Mouse (Mus musculus) layer of hippocampus, adult 9-11 months (tissue): ENCODE results near the gene Gm21985.
"Not testable (repeated sequence)": the region's sequence is repeated elsewhere in the genome, so short reads cannot be mapped to it uniquely, and the experiment has no call there.

ENCODE experiments used
- DNase-seq: peaks from one replicate; pipeline ENCODE4 v3.0.0; 2022

The Gm21985 gene

GRCm38 (mm10) chr2:112396649-112397048, 130.5 kb downstream of the Gm21985 start:
- DNase-seq = no peak

- no peak for DNase-seq
Measured at GRCm38 (mm10) chr2:112407030-112407429, 140.9 kb downstream of the Gm21985 start.

DNA sequence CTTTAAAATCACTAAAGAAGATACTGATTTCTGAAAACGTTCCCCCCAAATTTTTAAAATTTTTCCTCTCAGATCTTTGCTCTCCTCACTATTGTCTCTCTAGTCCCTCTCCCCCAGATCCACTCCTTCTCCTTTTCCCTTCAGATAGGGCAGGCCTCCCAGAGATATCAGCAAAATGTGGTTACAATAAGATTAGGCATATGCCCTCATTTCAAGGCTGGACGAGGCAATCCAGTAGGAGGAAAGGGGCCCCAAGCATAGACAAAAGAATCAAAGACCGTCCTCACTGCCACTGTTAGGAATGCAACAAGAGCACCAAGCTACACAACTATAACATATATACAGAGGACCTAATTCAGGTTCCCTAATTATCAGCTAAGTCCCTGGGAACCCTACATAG, 159.2 kb downstream of the Gm21985 start:
- DNase-seq = no peak

- DNase-seq = not testable (repeated sequence)
Measured at GRCm38 (mm10) chr2:112428534-112428933, 162.4 kb downstream of the Gm21985 start.

GRCm38 (mm10) chr2:112429665-112430064, 163.6 kb downstream of the Gm21985 start:
- DNase-seq = no peak

- no peak for DNase-seq
Measured at GRCm38 (mm10) chr2:112430403-112430802, 164.3 kb downstream of the Gm21985 start.

DNA sequence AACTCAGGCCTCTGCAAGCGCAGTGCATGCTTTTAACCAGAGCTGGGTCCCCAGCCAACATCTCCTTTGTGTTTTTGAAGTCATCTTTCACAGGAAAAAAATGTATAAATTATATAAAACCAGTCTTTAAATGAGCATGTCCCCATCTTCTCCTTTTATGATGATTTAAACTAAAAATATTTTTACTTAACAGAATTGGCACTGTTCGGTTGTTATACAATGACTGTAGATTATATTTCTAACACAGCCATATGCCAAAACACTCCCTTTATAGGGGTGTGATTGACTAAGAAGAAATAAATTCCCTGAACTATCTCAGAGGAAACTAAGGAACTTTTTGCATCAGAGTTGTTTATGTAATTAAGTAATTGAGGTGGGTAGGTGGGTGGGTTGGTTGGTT, 166.4 kb downstream of the Gm21985 start:
- no peak for DNase-seq

- DNase-seq = no peak
Measured at GRCm38 (mm10) chr2:112433359-112433758, 167.2 kb downstream of the Gm21985 start.

DNA sequence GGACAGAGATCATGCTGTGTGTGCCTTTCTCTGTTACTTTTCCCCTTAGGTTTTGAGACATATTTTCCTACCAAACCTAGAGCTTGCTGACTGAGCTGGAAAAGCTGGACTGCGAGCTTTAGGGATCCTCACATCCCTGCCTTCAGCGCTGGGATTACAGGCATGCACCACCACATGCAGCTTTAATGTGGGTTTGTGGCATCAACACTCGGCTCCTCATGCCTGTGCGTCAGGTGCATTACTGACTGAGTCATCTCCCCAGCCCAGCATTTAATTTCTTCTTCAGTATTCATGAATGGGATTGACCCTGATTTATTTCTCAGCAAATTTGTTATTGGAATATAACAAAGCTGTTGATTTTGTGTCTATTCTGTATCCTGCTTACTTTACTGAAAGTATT, 170.2 kb downstream of the Gm21985 start:
- DNase-seq = no peak

- no peak for DNase-seq
Measured at GRCm38 (mm10) chr2:112437589-112437988, 171.5 kb downstream of the Gm21985 start.

- no peak for DNase-seq
Measured at GRCm38 (mm10) chr2:112443491-112443890, 177.4 kb downstream of the Gm21985 start.

- no peak for DNase-seq
Measured at GRCm38 (mm10) chr2:112445511-112445910, 179.4 kb downstream of the Gm21985 start.

DNA sequence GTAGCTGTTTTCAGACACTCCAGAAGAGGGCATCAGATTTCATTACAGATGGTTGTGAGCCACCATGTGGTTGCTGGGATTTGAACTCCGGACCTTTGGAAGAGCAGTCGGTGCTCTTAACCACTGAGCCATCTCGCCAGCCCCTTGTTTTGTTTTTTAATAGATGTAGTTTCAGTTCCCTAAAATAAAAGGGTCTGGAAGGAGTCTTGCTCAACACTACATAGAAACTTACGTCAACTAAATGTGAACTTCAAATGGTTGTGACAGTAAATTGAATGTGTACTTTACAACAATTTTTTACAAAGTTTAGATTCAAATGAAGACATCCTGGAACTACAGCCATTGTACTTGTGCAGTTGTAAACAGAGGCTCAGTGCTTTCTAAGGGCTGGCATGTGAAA, 181.9 kb downstream of the Gm21985 start:
- DNase-seq = not testable (repeated sequence)

DNA sequence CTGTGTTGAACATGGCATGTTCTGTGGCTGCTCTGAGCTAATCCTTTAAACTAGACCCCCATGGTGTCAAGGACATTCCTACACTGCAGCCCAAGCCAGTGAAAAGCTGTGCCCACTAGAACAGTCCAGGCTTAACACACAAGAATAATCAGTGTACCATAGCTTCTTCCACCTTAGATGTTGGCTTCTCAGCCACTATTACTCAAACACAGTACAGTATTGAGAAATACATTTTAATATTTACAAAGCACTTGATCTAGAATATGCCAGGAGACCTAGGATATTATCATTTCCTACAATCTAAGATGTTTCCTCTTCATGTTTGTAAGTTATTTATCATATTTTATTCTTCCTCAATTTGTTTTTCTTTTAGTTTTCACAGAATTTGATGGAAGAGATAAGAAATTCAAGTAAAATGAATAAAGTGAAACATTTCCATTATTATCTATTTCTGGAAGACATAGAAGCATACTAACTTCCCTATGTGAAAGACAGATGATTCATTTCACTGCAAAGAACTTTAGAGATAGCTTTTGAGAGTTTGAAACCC, 182.5 kb downstream of the Gm21985 start:
- no peak for DNase-seq

DNA sequence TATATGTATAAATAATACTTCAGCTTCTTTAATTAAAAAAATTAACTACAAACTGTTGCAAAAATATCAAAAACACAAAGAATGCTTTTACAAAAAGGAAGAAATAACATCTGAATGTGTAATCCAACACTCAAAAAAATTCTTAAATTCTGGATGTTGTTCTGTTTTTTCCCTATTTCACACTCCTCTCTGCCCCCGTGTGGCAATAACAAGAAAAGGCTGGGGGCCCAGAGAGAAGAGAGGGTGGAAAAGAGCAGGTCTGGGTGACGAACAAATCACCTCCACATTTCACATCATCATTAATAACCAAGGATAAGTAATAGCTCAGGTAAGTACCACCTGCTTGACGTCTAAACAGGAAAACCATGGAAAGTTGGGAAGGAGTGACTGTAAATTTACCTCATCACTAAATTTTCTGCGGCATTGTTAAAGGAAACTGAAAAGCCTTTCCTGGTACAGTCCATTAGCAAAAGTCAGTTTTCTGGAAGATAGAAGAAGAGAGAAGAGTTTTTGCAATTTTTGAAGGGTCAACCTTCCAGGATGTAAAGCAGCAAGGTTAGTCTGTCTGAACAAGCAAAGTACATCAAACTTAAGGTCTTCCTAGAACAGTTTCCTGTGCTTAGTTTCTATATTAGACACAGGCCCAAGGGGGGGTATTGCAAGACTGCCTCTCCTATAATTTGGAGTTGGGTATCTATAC, 183.6 kb downstream of the Gm21985 start:
- no peak for DNase-seq

DNA sequence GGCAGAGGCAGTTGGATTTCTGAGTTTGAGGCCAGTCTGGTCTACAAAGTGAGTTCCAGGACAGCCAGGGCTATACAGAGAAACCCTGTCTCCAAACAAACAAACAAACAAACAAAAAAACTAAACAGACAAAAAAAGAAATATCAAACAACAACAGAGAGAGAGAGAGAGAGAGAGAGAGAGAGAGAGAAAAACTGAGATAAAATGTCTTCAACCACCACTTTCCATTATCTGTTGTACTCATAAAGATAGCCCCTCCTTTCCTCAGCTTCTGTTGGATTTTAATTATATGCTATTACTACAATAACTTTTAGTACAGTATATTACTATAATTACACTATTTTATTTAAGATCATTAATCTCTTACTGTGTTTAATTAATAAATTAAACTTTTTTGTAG, 186.4 kb downstream of the Gm21985 start:
- not testable (repeated sequence) for DNase-seq

DNA sequence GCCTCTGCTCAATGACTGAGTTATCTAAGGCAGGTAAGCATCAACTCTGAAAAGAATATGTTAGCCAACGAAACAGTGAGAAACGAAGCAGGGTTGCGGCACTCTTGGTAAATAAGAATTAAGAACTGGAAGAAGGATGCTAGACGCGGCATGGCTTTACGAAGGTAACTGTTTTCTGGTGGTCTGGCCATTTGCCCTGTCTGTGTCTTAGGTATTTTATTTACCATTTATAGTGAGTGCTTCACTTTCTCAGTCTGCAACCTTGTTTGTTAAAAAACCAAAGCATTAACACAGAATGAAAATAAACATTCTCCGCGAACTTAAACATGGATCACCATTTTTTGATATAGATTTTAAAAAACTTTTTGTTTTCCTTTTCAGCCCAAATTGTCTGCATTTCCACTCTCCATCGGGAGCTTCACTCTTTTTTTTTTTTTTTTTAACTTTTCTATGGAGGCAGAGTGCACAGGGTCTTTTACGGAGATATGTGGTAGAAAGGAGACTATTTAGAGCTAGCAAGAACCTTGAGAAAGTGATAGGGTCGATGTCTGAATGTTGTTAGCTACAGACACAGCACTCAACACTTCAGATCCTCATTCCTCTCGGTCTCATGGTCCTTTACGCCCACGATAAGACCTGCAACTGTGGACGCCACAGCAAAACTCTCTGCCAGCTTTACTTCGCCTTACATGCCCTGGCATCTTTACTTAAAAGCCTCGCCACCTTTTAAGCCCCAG, 188.2 kb downstream of the Gm21985 start:
- no peak for DNase-seq

DNA sequence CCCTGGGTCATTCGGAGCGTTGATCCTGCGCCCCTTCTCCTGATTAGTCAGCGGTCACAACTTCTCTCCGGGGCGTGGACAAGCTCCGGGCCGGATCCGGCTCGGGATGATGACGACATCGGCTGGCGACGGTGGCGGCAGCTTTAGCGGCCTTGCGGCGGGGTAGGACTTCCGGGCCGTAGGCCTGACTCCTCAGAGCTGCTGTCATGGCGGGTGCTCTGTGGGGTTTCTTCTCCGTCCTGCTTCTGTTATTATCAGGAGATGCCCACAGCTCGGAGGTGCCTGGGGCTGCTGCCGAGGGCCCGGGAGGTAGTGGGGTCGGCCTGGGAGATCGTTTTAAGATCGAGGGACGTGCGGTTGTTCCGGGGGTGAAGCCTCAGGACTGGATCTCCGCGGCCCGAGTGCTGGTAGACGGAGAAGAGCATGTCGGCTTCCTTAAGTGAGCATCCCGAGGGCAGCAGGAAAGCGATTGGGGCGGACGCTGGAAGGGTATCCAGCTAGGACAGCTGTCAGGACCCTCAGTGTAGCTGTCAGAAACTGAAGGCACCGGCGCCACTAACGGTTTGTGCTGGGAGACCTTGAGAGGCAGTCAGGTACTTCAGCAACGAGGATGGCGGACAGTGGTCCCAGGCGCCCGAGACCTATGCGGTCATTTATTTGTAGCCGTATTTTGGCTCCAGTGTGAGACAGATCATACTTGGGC, 188.9 kb downstream of the Gm21985 start, which contains the start of gene Emc7:
Gene Emc7, plus strand, starts transcription at position 136 of the 703 bp plus-strand sequence.
- DNase-seq = peak; percentile 93
